Mouse (Mus musculus): ENCODE data around the gene Mtch2. TPM values are rescaled to one million over a fixed set of nuclear protein-coding genes. Genes with fewer than 3 reads are reported as not detected.

Mtch2 gene
- polyA plus RNA-seq, 1 experiment = 495 TPM

DNA sequence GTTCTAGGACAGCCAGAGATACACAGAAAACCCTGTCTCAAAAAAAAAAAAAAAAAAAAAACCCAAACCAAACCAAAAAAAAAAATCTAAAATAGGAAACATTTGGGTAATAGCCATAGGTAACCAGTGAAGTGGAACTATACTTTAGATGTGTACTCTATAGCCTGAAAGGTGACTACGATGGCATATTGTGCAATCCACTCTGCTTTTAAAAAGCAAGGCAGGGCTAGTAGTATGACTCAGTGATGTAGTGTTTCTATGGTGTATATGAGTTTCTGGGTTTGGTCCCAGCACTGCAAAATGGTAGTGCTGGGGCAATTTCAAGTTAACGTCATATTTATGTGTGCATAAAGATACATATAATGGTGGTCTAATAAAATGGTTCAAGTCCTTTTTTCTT is 59.8 kb downstream of the Mtch2 start:
- Histone ChIP-seq H3K4me3 (ENCODE audit: control insufficient read depth, low read depth, low read length) (no peak overlapping the region; the same call in 1 of the 2 replicates), H3K36me3 (ENCODE audit: control insufficient read depth, insufficient read depth, low read length) (peaks cover 2% of the 10 kb centered on the region; the same call in 1 of the 2 replicates)

DNA sequence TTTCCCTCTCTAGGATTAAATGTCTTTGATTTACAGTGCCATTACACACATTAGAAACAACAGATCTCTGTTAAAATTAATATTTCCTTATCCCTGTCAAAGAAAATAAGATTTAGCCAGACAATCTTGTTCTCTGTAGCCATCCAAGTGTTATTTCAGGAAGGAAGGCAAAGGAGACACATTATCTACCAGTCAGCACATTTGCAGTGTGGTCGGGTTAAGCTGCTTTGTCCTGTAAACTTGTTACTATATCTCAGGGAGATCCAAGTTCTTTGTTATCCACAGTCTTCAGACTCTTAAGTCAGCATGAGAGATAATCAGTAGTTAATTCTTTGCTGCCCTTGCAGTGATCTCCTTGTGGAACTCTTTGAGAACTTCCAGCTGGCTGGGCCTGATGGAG is 63.9 kb downstream of the Mtch2 start:
- Histone ChIP-seq H3K4me1 (ENCODE audit: control insufficient read depth, insufficient read depth, low read length) (no peaks in the 10 kb centered on the region; the same call in 1 of the 2 replicates), H3K27me3 (ENCODE audit: control insufficient read depth, insufficient read depth, low read length) (no peaks in the 10 kb centered on the region), H3K36me3 (ENCODE audit: control insufficient read depth, insufficient read depth, low read length) (peaks cover 2% of the 10 kb centered on the region; the same call in 1 of the 2 replicates), H3K27ac (ENCODE audit: control insufficient read depth, insufficient read depth, low read depth, low read length) (no peak overlapping the region), H3K4me3 (ENCODE audit: control insufficient read depth, low read depth, low read length) (no peak overlapping the region)
- TF ChIP-seq POLR2A (IDR thresholded peaks at IDR 0.05; ENCODE audit: control insufficient read depth, low read depth, low read length) (no peak), CTCF (IDR thresholded peaks at IDR 0.05; ENCODE audit: control insufficient read depth, insufficient read depth, insufficient replicate concordance, low read depth, low read length) (no peak)

More for the DNA sequence above, 59.8 kb downstream of the Mtch2 start:
- no peaks in the 10 kb centered on the region; the same call in 1 of the 2 replicates for H3K4me1 ChIP-seq (ENCODE audit: control insufficient read depth, insufficient read depth, low read length)
- no peak for TF ChIP-seq CTCF (IDR thresholded peaks at IDR 0.05; ENCODE audit: control insufficient read depth, insufficient read depth, insufficient replicate concordance, low read depth, low read length)
- no peak for TF ChIP-seq POLR2A (IDR thresholded peaks at IDR 0.05; ENCODE audit: control insufficient read depth, low read depth, low read length)
- no peak overlapping the region for H3K27ac ChIP-seq (ENCODE audit: control insufficient read depth, insufficient read depth, low read depth, low read length)
- H3K27me3 ChIP-seq (ENCODE audit: control insufficient read depth, insufficient read depth, low read length) = no peaks in the 10 kb centered on the region

DNA sequence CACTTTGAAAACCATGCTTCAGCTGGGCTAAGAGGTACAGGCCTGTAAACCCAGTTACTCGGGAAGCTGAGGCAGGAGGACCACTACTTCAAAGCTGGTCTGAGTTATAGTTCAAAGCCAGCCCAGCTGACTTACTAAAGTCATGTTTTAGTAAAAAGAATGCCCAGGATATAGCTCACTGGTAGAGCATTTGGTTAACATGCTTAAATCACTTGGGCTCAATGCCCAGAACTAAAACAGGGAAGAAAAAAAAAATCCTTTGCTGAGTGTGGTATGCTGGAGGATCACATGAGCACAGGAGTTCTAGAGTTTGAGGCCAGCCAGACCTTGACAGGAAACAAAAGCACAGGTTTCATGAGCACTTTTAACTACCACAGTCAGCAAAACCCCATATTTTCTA is 64.7 kb downstream of the Mtch2 start:
- no peaks in the 10 kb centered on the region; the same call in 1 of the 2 replicates for H3K4me1 ChIP-seq (ENCODE audit: control insufficient read depth, insufficient read depth, low read length)
- H3K27me3 ChIP-seq (ENCODE audit: control insufficient read depth, insufficient read depth, low read length) = no peaks in the 10 kb centered on the region
- H3K36me3 ChIP-seq (ENCODE audit: control insufficient read depth, insufficient read depth, low read length) = peaks cover 2% of the 10 kb centered on the region; the same call in 1 of the 2 replicates
- TF ChIP-seq POLR2A (IDR thresholded peaks at IDR 0.05; ENCODE audit: control insufficient read depth, low read depth, low read length) = no peak
- TF ChIP-seq CTCF (IDR thresholded peaks at IDR 0.05; ENCODE audit: control insufficient read depth, insufficient read depth, insufficient replicate concordance, low read depth, low read length) = no peak
- H3K4me3 ChIP-seq (ENCODE audit: control insufficient read depth, low read depth, low read length) = no peak overlapping the region
- H3K27ac ChIP-seq (ENCODE audit: control insufficient read depth, insufficient read depth, low read depth, low read length) = no peak overlapping the region

DNA sequence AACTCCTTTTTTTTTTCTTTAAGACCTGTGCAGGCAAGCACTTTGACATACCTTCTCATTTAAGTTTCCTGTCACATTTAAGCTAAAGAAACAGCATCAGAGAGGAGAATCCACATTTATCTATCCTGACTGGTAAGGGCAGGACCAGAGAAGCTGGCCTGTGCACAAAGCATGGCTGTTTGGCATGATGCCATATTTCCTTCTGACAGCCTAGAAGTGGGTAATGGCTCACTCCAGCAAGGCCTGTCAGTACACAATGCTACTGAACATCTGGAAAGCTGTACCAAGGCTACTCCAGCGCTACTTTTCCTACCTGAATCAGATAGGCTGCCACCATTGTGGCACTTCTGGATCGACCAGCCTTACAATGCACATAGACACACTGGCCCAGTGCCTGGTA is 66.7 kb downstream of the Mtch2 start:
- peaks cover 2% of the 10 kb centered on the region; the same call in 1 of the 2 replicates for H3K36me3 ChIP-seq (ENCODE audit: control insufficient read depth, insufficient read depth, low read length)
- no peak overlapping the region for H3K27ac ChIP-seq (ENCODE audit: control insufficient read depth, insufficient read depth, low read depth, low read length)
- peaks cover 10% of the 10 kb centered on the region for H3K4me1 ChIP-seq (ENCODE audit: control insufficient read depth, insufficient read depth, low read length)
- no peak overlapping the region for H3K4me3 ChIP-seq (ENCODE audit: control insufficient read depth, low read depth, low read length)
- H3K27me3 ChIP-seq (ENCODE audit: control insufficient read depth, insufficient read depth, low read length) = no peaks in the 10 kb centered on the region
- TF ChIP-seq CTCF (IDR thresholded peaks at IDR 0.05; ENCODE audit: control insufficient read depth, insufficient read depth, insufficient replicate concordance, low read depth, low read length) (no peak), POLR2A (IDR thresholded peaks at IDR 0.05; ENCODE audit: control insufficient read depth, low read depth, low read length) (no peak)

DNA sequence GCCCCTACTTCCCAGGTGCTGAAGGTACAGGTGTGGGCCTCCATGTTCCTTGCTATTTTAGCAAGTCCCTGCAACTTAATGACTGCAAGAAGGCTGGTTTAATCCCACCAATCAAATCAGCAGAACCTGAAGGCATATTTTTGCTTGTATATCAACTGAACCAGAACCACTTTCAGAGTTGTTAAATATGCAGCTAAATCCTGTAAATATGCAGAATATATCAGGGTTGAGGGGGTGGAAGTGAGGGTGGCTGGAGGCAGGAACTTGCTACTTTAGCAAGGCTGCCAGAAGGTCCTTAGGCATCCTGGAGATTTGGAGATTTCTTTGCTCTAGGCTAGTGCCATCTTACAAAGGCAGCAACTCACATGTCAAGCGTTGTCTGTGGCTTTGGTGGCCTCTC is 68.6 kb downstream of the Mtch2 start:
- no peaks in the 10 kb centered on the region for H3K27me3 ChIP-seq (ENCODE audit: control insufficient read depth, insufficient read depth, low read length)
- peaks cover 11% of the 10 kb centered on the region for H3K4me1 ChIP-seq (ENCODE audit: control insufficient read depth, insufficient read depth, low read length)
- H3K27ac ChIP-seq (ENCODE audit: control insufficient read depth, insufficient read depth, low read depth, low read length) = no peak overlapping the region
- TF ChIP-seq CTCF (IDR thresholded peaks at IDR 0.05; ENCODE audit: control insufficient read depth, insufficient read depth, insufficient replicate concordance, low read depth, low read length) (no peak), POLR2A (IDR thresholded peaks at IDR 0.05; ENCODE audit: control insufficient read depth, low read depth, low read length) (no peak)
- no peaks in the 10 kb centered on the region; the same call in 1 of the 2 replicates for H3K36me3 ChIP-seq (ENCODE audit: control insufficient read depth, insufficient read depth, low read length)
- H3K4me3 ChIP-seq (ENCODE audit: control insufficient read depth, low read depth, low read length) = no peak overlapping the region

Other genes starting within 250 kb of the Mtch2 start
- 19.3 and 28.0 TPM in 2 replicates for gene Nup160, start 169.9 kb upstream of the Mtch2 start, polyA plus RNA-seq (2012; rRNA removed)
- gene Fnbp4, start 101.8 kb upstream of the Mtch2 start, polyA plus RNA-seq (2012; rRNA removed) = 30.0 and 33.5 TPM in 2 replicates
- 69.0 and 76.0 TPM in 2 replicates for gene Agbl2, start 64.4 kb upstream of the Mtch2 start, polyA plus RNA-seq (2012; rRNA removed)
- 390 and 487 TPM in 2 replicates for gene C1qtnf4, start 38.7 kb downstream of the Mtch2 start, polyA plus RNA-seq (2012; rRNA removed)
- 34.5 and 35.5 TPM in 2 replicates for gene Kbtbd4, start 57.6 kb downstream of the Mtch2 start, polyA plus RNA-seq (2012; rRNA removed)
- gene Ndufs3, start 57.7 kb downstream of the Mtch2 start, polyA plus RNA-seq (2012; rRNA removed) = 139 and 170 TPM in 2 replicates
- 19.1 and 19.8 TPM in 2 replicates for gene Celf1, start 93.2 kb downstream of the Mtch2 start, polyA plus RNA-seq (2012; rRNA removed)
- 6.7 and 7.1 TPM in 2 replicates for gene Rapsn, start 188.5 kb downstream of the Mtch2 start, polyA plus RNA-seq (2012; rRNA removed)
- gene Psmc3, start 206.9 kb downstream of the Mtch2 start, polyA plus RNA-seq (2012; rRNA removed) = 435 and 494 TPM in 2 replicates
- gene Slc39a13, start 223.3 kb downstream of the Mtch2 start, polyA plus RNA-seq (2012; rRNA removed) = 65.7 and 67.9 TPM in 2 replicates
- gene Spi1, start 235.2 kb downstream of the Mtch2 start, polyA plus RNA-seq (2012; rRNA removed) = 2.5 and 2.9 TPM in 2 replicates